Mouse (Mus musculus) spleen, adult 18-20 months (tissue): Measurements from ENCODE around the gene Gfpt1.
"Not testable (repeated sequence)": the region's sequence is repeated elsewhere in the genome, so short reads cannot be mapped to it uniquely, and the experiment has no call there.

ENCODE experiments used
- DNase-seq, 2 experiments: peaks; one replicate each; pipeline ENCODE4 v3.0.0; 2022; ENCODE audit warnings: mixed read lengths in 2 of 2

Gfpt1 gene

GRCm38 (mm10) chr6:87043131-87043516, 478 bp downstream of the Gfpt1 start:
- no peak for DNase-seq

- no peak for DNase-seq
Observed at GRCm38 (mm10) chr6:87044895-87045294, 2.2 kb downstream of the Gfpt1 start.

GRCm38 (mm10) chr6:87045507-87045906, 2.9 kb downstream of the Gfpt1 start:
- no peak for DNase-seq

GRCm38 (mm10) chr6:87048712-87049111, 6.1 kb downstream of the Gfpt1 start:
- not testable (repeated sequence) for DNase-seq

GRCm38 (mm10) chr6:87051886-87052425, 9.3 kb downstream of the Gfpt1 start:
- DNase-seq = no peak

GRCm38 (mm10) chr6:87054193-87054592, 11.5 kb downstream of the Gfpt1 start:
- no peak for DNase-seq

GRCm38 (mm10) chr6:87059754-87060153, 17.1 kb downstream of the Gfpt1 start:
- DNase-seq = no peak

GRCm38 (mm10) chr6:87063586-87063985, 20.9 kb downstream of the Gfpt1 start:
- DNase-seq = no peak

GRCm38 (mm10) chr6:87068209-87068608, 25.6 kb downstream of the Gfpt1 start:
- no peak for DNase-seq

GRCm38 (mm10) chr6:87069195-87069900, 26.7 kb downstream of the Gfpt1 start:
- DNase-seq = no peak

- no peak for DNase-seq
Observed at GRCm38 (mm10) chr6:87070641-87071040, 28.0 kb downstream of the Gfpt1 start.

- no peak for DNase-seq
Observed at GRCm38 (mm10) chr6:87072759-87073158, 30.1 kb downstream of the Gfpt1 start.

- peak in 1 of 2 experiments; percentile 29 for DNase-seq
Observed at GRCm38 (mm10) chr6:87075092-87075685, 32.5 kb downstream of the Gfpt1 start.

- DNase-seq = no peak
Observed at GRCm38 (mm10) chr6:87079457-87079856, 36.8 kb downstream of the Gfpt1 start.

GRCm38 (mm10) chr6:87085026-87085425, 42.4 kb downstream of the Gfpt1 start:
- no peak for DNase-seq

GRCm38 (mm10) chr6:87088356-87088755, 45.7 kb downstream of the Gfpt1 start:
- no peak for DNase-seq

GRCm38 (mm10) chr6:87090877-87091276, 48.2 kb downstream of the Gfpt1 start:
- no peak for DNase-seq

- DNase-seq = no peak
Observed at GRCm38 (mm10) chr6:87092476-87092875, 49.8 kb downstream of the Gfpt1 start.

- not testable (repeated sequence) for DNase-seq
Observed at GRCm38 (mm10) chr6:87093631-87094030, 51.0 kb downstream of the Gfpt1 start.

- DNase-seq = no peak
Observed at GRCm38 (mm10) chr6:87099261-87099660, 56.6 kb downstream of the Gfpt1 start.

GRCm38 (mm10) chr6:87099671-87100296, 57.1 kb downstream of the Gfpt1 start:
- DNase-seq = no peak

- DNase-seq = no peak
Observed at GRCm38 (mm10) chr6:87100297-87101020, 57.8 kb downstream of the Gfpt1 start.
